In the genomic region with DNA sequence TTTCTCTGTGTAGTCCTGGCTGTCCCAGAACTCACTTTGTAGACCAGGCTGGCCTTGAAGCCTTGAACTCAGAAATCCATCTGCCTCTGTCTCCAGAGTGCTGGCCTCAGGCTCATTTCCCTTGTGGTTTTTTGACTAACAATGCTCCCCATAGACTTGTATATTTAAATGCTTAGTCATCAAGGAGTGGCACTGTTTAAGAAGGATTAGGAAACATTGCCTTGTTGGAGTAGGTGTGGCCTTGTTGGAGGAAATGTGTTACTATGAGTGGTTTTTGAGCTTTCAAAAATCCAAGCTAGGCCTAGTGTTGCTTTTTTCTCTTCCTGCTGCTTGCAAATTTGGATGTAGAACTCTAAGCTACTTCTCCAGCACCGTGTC, we compare ENCODE assay signal across 21 mouse cellular contexts.
"Had no signal": no experiment of that assay in that cellular context is flagged by ENCODE, and none has a peak within 500 bp of the region (broad histone marks: within the 10 kb centered on the region; RNA-seq: fewer than 3 reads in every experiment).

No protein-coding gene starts in this region.

- H3K27ac ChIP-seq: heart, adult 2 months; heart, embryonic 13.5 days; heart, embryonic 15.5 days; hindbrain, embryonic 15.5 days; hindbrain, postnatal 0 days; kidney, embryonic 15.5 days; kidney, postnatal 0 days; layer of hippocampus, adult 2 months; limb, embryonic 13.5 days; limb, embryonic 15.5 days; liver, embryonic 12.5 days; liver, embryonic 14.5 days had no signal

- H3K27me3 ChIP-seq: heart, embryonic 13.5 days; heart, embryonic 15.5 days; hindbrain, embryonic 15.5 days; kidney, embryonic 15.5 days; limb, embryonic 13.5 days; limb, embryonic 15.5 days; liver, embryonic 12.5 days had no signal

- H3K4me1 ChIP-seq: heart, embryonic 13.5 days; heart, embryonic 15.5 days; hindbrain, embryonic 15.5 days; kidney, embryonic 15.5 days; limb, embryonic 13.5 days; limb, embryonic 15.5 days; liver, embryonic 12.5 days had no signal

- H3K4me2 ChIP-seq: heart, embryonic 11.5 days; heart, embryonic 13.5 days; heart, embryonic 15.5 days; hindbrain, embryonic 15.5 days; kidney, embryonic 15.5 days; limb, embryonic 13.5 days; limb, embryonic 15.5 days; liver, embryonic 12.5 days had no signal

- DNase-seq: gastrocnemius, postnatal 14 days; gastrocnemius, postnatal 36 days; heart, adult 11 months; heart, adult 2 months; heart, postnatal 14 days; heart, postnatal 36 days; kidney, adult 11 months; kidney, adult 9 months; left cerebral cortex, postnatal 4 days had no signal

- H3K36me3 ChIP-seq: heart, embryonic 13.5 days; heart, embryonic 15.5 days; hindbrain, embryonic 15.5 days; kidney, embryonic 15.5 days; limb, embryonic 13.5 days; limb, embryonic 15.5 days; liver, embryonic 12.5 days had no signal

- H3K9ac ChIP-seq: heart, embryonic 13.5 days; heart, embryonic 15.5 days; hindbrain, embryonic 15.5 days; kidney, embryonic 15.5 days; limb, embryonic 13.5 days; limb, embryonic 15.5 days; liver, embryonic 12.5 days; liver, embryonic 14.5 days had no signal

- H3K9me3 ChIP-seq: heart, embryonic 13.5 days; heart, embryonic 15.5 days; hindbrain, embryonic 15.5 days; kidney, embryonic 15.5 days; limb, embryonic 13.5 days; limb, embryonic 15.5 days; liver, embryonic 12.5 days had no signal

- H3K4me3 ChIP-seq: heart, adult 2 months; heart, embryonic 13.5 days; heart, embryonic 15.5 days; hindbrain, embryonic 15.5 days; kidney, embryonic 15.5 days; layer of hippocampus, adult 2 months; limb, embryonic 13.5 days; limb, embryonic 15.5 days; liver, embryonic 12.5 days had no signal
